Mouse (Mus musculus): Measurements from ENCODE around the gene Elp4. TPM values are rescaled to one million over a fixed set of nuclear protein-coding genes. Genes with fewer than 3 reads are reported as not detected.

The Elp4 gene
- polyA plus RNA-seq, 1 experiment from 2014 or later, result 56.5 TPM

DNA sequence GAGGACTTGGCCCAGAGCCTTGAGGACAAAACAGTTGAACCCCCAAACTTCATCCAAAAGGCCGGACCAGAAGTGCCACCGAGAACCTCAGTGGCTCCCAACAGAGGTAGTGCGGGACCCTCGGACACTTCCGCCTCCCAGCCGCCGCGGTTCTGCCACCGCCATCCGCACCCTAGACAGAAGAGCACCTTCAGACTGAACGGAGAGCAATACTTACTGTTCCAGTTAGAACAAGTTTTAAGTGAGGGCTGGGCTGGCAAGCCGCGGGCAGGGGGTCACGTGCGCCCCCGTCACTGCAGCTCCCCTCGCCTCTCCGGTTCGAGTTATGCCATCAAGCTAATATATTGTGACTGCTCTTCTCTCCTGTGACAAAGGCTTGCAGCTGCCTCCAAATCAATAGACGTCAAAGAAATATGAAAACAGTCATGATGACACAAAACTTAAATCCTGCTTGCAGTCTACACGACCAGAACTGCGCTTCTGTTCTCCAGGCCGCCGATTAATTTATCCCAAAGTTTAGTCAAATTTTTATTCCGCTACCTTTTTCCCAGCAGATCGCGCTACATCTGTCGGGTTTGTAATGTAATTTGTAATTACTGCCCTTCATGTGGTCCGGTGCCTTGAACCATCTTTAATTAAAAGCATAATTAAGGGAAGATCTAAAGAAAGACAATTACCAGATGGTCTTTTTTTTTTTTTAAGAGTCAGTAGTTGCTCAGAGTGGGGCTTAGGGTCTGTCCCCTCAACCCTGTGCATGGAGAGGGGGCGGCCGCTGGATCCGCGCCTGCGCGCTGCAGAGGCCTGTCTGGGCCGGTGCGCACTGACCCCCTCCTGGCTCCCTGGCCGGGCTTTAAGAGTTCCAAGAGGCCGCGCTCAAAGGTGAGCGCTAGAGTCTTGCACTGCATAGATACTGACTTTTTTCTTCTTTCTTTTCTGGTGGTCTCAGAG lies 244.2 kb downstream of the Elp4 start:
- H3K27ac ChIP-seq (replicated peaks; ENCODE audit: low read depth, low read length), result no peak overlapping the region
- ATAC-seq (replicated peaks; ENCODE audit: insufficient number of reproducible peaks, low FRiP score, low TSS enrichment, low read depth) (no peak; the same call in 1 of the 2 replicates), DNase-seq (ENCODE audit: low spot score) (peak; percentile 48)
- H3K9me3 ChIP-seq (replicated peaks; ENCODE audit: control insufficient read depth, low read length), result no peaks in the 10 kb centered on the region
- peak overlapping the region; percentile 32 for H3K4me2 ChIP-seq (ENCODE audit: low read depth, low read length)
- peaks cover 2% of the 10 kb centered on the region; the same call in 1 of the 2 replicates for H3K4me1 ChIP-seq (ENCODE audit: control insufficient read depth, insufficient read depth, low read length)
- H3K9ac ChIP-seq (replicated peaks; ENCODE audit: low read length), result no peak overlapping the region
- peaks cover 62% of the 10 kb centered on the region for H3K27me3 ChIP-seq (ENCODE audit: control insufficient read depth, insufficient read depth, low read length)
- under 1% methylated on average over 41 of the region's 41 CpGs for WGBS
- no peaks in the 10 kb centered on the region for H3K36me3 ChIP-seq (replicated peaks; ENCODE audit: control insufficient read depth, insufficient read depth, low read depth, low read length)
- 0 out of 2 replicates have a peak overlapping the region, but pooled peaks have one; percentile 14 for H3K4me3 ChIP-seq (ENCODE audit: low read depth, low read length)

DNA sequence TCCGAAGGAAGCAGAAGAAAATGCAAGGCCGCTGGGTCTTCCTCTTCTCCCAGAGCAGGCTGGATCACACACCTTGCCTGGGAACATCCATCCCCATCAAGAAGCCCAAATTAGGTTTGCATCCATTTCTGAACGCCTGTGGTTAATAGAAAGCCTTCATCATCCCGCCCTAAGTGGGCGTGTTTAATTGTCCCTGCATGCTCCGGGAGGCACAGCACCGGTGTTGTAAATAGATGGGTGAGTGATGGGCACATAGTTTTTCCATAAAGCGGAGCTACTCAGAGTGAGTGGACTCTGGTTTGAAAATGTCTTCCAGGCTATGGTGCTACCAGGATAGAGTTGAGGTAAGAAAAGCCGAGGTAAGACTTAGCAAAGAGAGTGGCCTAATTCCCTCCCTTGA lies 245.0 kb downstream of the Elp4 start:
- Histone ChIP-seq H3K4me2 (ENCODE audit: low read depth, low read length) (no peak overlapping the region), H3K9ac (replicated peaks; ENCODE audit: low read length) (no peak overlapping the region), H3K36me3 (replicated peaks; ENCODE audit: control insufficient read depth, insufficient read depth, low read depth, low read length) (no peaks in the 10 kb centered on the region), H3K4me3 (ENCODE audit: low read depth, low read length) (no peak overlapping the region), H3K9me3 (replicated peaks; ENCODE audit: control insufficient read depth, low read length) (no peaks in the 10 kb centered on the region), H3K27me3 (ENCODE audit: control insufficient read depth, insufficient read depth, low read length) (peaks cover 58% of the 10 kb centered on the region), H3K4me1 (ENCODE audit: control insufficient read depth, insufficient read depth, low read length) (peaks cover 2% of the 10 kb centered on the region; the same call in 1 of the 2 replicates), H3K27ac (replicated peaks; ENCODE audit: low read depth, low read length) (no peak overlapping the region)
- DNase-seq (ENCODE audit: low spot score), result no peak
- no peak for ATAC-seq (replicated peaks; ENCODE audit: insufficient number of reproducible peaks, low FRiP score, low TSS enrichment, low read depth)
- 6% methylated on average over 9 of the region's 9 CpGs for WGBS

GRCm38 (mm10) chr2:105656456-105656855 lies 247.9 kb downstream of the Elp4 start:
- ATAC-seq (replicated peaks; ENCODE audit: insufficient number of reproducible peaks, low FRiP score, low TSS enrichment, low read depth), result no peak
- Histone ChIP-seq H3K27me3 (ENCODE audit: control insufficient read depth, insufficient read depth, low read length) (peaks cover 30% of the 10 kb centered on the region), H3K27ac (replicated peaks; ENCODE audit: low read depth, low read length) (no peak overlapping the region), H3K4me3 (ENCODE audit: low read depth, low read length) (no peak overlapping the region), H3K9me3 (replicated peaks; ENCODE audit: control insufficient read depth, low read length) (no peaks in the 10 kb centered on the region), H3K36me3 (replicated peaks; ENCODE audit: control insufficient read depth, insufficient read depth, low read depth, low read length) (no peaks in the 10 kb centered on the region), H3K9ac (replicated peaks; ENCODE audit: low read length) (no peak overlapping the region), H3K4me1 (ENCODE audit: control insufficient read depth, insufficient read depth, low read length) (peaks cover 2% of the 10 kb centered on the region; the same call in 1 of the 2 replicates), H3K4me2 (ENCODE audit: low read depth, low read length) (no peak overlapping the region)
- no peak for DNase-seq (ENCODE audit: low spot score)
- WGBS, result 83% methylated on average over 8 of the region's 8 CpGs

Other genes starting within 250 kb of the Elp4 start
- 13.9 and 26.6 TPM in 2 replicates for gene Pax6, start 235.7 kb downstream of the Elp4 start, polyA plus RNA-seq (2014; fragmentation: Nextera tagmentation; extraction: Ambion mirVana)
- 151 and 158 TPM in 2 replicates for gene Immp1l, start 74 bp upstream of the Elp4 start, polyA plus RNA-seq (2014; fragmentation: Nextera tagmentation; extraction: Ambion mirVana)
- gene Dnajc24, start 99.0 kb upstream of the Elp4 start, polyA plus RNA-seq (2014; fragmentation: Nextera tagmentation; extraction: Ambion mirVana), result 44.7 and 46.0 TPM in 2 replicates

Measured in embryonic facial prominence, embryonic 11.5 days (tissue).